Mouse (Mus musculus): ENCODE data around the gene Pabpc1l.

GRCm38 (mm10) chr2:164002637-164003036, 22.6 kb upstream of the Pabpc1l start:
- no peak for TF ChIP-seq POLR2A (IDR thresholded peaks at IDR 0.05; ENCODE audit: insufficient read length, low read depth)
- no peak for TF ChIP-seq MYOD1 (IDR thresholded peaks at IDR 0.05; ENCODE audit: control insufficient read depth in 1 of 3, insufficient read length in 2 of 3, low read depth in 2 of 3)
- no peak for TF ChIP-seq TCF12 (IDR thresholded peaks at IDR 0.05; ENCODE audit: insufficient read depth, poor library complexity, severe bottlenecking)

Measured in myocyte (in vitro differentiated cells).